Mouse (Mus musculus): Measurements from ENCODE around the gene Bmp8b. TPM values are rescaled to one million over a fixed set of nuclear protein-coding genes. Genes with fewer than 3 reads are reported as not detected.
"Not testable (repeated sequence)": the region's sequence is repeated elsewhere in the genome, so short reads cannot be mapped to it uniquely, and the experiment has no call there.

Bmp8b gene
- polyA plus RNA-seq, 1 experiment from 2014 or later = 0.13 TPM

- no peaks in the 10 kb centered on the region for H3K9me3 ChIP-seq
- H3K27me3 ChIP-seq = no peaks in the 10 kb centered on the region
- no peak for ATAC-seq
- no peaks in the 10 kb centered on the region for H3K36me3 ChIP-seq
- H3K4me3 ChIP-seq (replicated peaks) = no peak overlapping the region
- H3K4me1 ChIP-seq (replicated peaks) = 0 out of 2 replicates have a peak, but pooled peaks cover 5% of the 10 kb centered on the region
- 83% methylated on average over 2 of the region's 2 CpGs for WGBS
- no peak overlapping the region for H3K27ac ChIP-seq
- no peak overlapping the region for H3K4me2 ChIP-seq (replicated peaks)
- H3K9ac ChIP-seq (replicated peaks) = no peak overlapping the region
These were observed 19.7 kb upstream of the Bmp8b start for GRCm38 (mm10) chr4:123085290-123085689.

DNA sequence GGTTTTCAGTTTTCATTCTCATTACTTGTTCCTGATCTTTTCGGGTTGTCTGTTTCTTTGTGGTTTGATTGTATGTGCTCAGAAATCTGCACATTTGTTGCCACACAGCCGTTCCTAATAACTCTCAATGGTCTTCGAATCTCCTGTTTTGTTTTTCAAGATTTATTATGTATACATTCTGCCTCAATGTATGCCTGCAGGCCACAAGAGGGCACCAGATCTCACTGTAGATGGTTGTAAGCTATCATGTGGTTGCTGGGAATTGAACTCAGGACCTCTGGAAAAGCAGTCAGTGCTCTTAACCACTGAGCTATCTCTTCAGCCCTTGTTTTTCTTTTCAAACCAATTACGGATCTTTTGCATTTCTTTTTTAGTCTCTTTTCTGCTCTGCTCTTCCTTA, 18.6 kb upstream of the Bmp8b start:
- H3K27ac ChIP-seq = no peak overlapping the region
- no peak overlapping the region for H3K4me2 ChIP-seq (replicated peaks)
- 0 out of 2 replicates have a peak, but pooled peaks cover 5% of the 10 kb centered on the region for H3K4me1 ChIP-seq (replicated peaks)
- no peaks in the 10 kb centered on the region for H3K36me3 ChIP-seq
- no peak overlapping the region for H3K4me3 ChIP-seq (replicated peaks)
- H3K27me3 ChIP-seq = no peaks in the 10 kb centered on the region
- H3K9me3 ChIP-seq = no peaks in the 10 kb centered on the region
- WGBS = 94% methylated on average over 4 of the region's 4 CpGs
- no peak for ATAC-seq
- no peak overlapping the region for H3K9ac ChIP-seq (replicated peaks)

- Histone ChIP-seq H3K4me2 (replicated peaks) (no peak overlapping the region), H3K9ac (replicated peaks) (no peak overlapping the region), H3K27ac (no peak overlapping the region), H3K4me1 (replicated peaks) (no peaks in the 10 kb centered on the region), H3K9me3 (no peaks in the 10 kb centered on the region), H3K4me3 (replicated peaks) (no peak overlapping the region), H3K36me3 (no peaks in the 10 kb centered on the region), H3K27me3 (no peaks in the 10 kb centered on the region)
- no peak for ATAC-seq
- WGBS = 77% methylated on average over 5 of the region's 5 CpGs
These were observed 12.3 kb upstream of the Bmp8b start for GRCm38 (mm10) chr4:123092621-123093020.

GRCm38 (mm10) chr4:123093064-123093776, 11.7 kb upstream of the Bmp8b start:
- Histone ChIP-seq H3K9me3 (no peaks in the 10 kb centered on the region), H3K27me3 (no peaks in the 10 kb centered on the region), H3K4me3 (replicated peaks) (no peak overlapping the region), H3K4me1 (replicated peaks) (no peaks in the 10 kb centered on the region), H3K4me2 (replicated peaks) (no peak overlapping the region), H3K36me3 (no peaks in the 10 kb centered on the region), H3K9ac (replicated peaks) (no peak overlapping the region), H3K27ac (no peak overlapping the region)
- ATAC-seq = 0 out of 2 replicates have a peak, but pooled peaks have one; percentile 27
- 69% methylated on average over 17 of the region's 17 CpGs for WGBS

DNA sequence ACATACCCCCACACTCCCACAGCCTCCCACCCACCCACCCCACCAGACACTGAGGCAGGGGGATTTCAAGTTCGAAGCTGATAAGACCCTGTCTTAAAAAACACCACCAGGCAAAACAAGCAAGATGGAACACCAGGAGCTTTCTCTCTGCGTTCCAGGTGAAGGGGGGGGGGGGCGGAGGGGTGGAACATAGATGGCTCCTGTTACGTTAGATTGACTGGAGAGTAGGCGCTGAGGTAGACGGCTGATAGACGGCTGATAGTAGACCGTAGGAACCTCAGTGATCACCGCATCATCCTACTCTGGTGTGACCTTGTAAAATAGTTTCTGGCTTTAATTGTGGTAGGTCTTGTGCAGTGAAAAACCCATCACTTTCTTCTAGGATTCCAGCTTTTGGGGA, 11.1 kb upstream of the Bmp8b start:
- Histone ChIP-seq H3K4me3 (replicated peaks) (no peak overlapping the region), H3K27ac (no peak overlapping the region), H3K9me3 (no peaks in the 10 kb centered on the region), H3K27me3 (no peaks in the 10 kb centered on the region), H3K36me3 (no peaks in the 10 kb centered on the region), H3K4me1 (replicated peaks) (no peaks in the 10 kb centered on the region), H3K9ac (replicated peaks) (no peak overlapping the region), H3K4me2 (replicated peaks) (no peak overlapping the region)
- no peak for ATAC-seq
- WGBS = 75% methylated on average over 9 of the region's 9 CpGs

- 24% methylated on average over 24 of the region's 24 CpGs for WGBS
- no peak overlapping the region for H3K9ac ChIP-seq (replicated peaks)
- peaks cover 44% of the 10 kb centered on the region for H3K27me3 ChIP-seq
These were observed 456 bp downstream of the Bmp8b start for GRCm38 (mm10) chr4:123105451-123105790.

DNA sequence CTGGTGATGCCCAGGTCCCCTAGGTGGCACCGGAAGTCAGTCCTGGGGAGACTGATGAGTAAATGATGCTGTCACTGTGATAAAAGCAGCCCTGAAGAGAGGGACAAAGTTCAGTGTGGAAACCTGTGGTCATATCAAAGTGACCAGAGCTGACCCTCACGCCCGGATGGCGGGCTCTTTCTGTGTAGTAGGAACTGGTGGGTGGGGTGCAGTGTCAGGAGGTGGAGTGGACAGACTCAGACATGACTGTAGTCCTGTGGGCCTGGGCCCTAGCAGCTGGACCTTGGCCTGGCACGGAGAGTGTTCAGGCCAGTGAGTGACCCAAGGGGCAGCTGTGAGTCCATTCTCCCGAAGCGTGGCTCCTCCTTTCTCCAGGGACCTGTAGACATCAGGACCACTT, 964 bp downstream of the Bmp8b start:
- ATAC-seq; H3K4me2 ChIP-seq (replicated peaks); H3K9me3 ChIP-seq; H3K4me1 ChIP-seq (replicated peaks); H3K27ac ChIP-seq; H3K4me3 ChIP-seq (replicated peaks); H3K9ac ChIP-seq (replicated peaks); H3K36me3 ChIP-seq: not testable (repeated sequence)
- 89% methylated on average over 7 of the region's 7 CpGs for WGBS
- H3K27me3 ChIP-seq = peaks cover 44% of the 10 kb centered on the region

More at GRCm38 (mm10) chr4:123105451-123105790, 456 bp downstream of the Bmp8b start:
- H3K4me2 ChIP-seq (replicated peaks) = peak overlapping the region; percentile 50
- ATAC-seq = peak; percentile 49
- no peak overlapping the region for H3K27ac ChIP-seq
- H3K4me3 ChIP-seq (replicated peaks) = peak overlapping the region; percentile 34
- no peaks in the 10 kb centered on the region for H3K36me3 ChIP-seq
- no peaks in the 10 kb centered on the region for H3K9me3 ChIP-seq
- peaks cover 9% of the 10 kb centered on the region for H3K4me1 ChIP-seq (replicated peaks)

DNA sequence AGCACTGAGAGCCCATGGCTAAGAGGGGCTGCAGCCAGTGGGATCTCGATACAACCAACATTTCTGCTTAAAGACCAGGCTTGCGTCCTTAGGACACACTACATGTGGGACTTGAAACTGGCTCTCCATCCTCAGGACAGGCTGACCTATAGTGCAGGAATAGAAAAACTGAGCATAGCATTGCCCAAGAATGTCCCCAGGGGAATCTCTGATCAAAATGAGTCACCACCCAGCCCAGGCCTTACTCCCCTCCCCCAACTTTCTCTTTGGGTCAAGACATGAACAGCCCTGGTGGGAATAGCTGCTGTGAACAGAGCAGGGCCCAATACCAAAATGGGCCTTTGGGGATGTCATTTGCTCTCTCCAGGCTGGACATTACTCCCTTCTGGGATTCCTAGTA, 1.9 kb downstream of the Bmp8b start:
- Histone ChIP-seq H3K27ac (no peak overlapping the region), H3K4me3 (replicated peaks) (no peak overlapping the region), H3K4me1 (replicated peaks) (peaks cover 9% of the 10 kb centered on the region), H3K9me3 (no peaks in the 10 kb centered on the region), H3K4me2 (replicated peaks) (no peak overlapping the region), H3K36me3 (no peaks in the 10 kb centered on the region), H3K9ac (replicated peaks) (no peak overlapping the region), H3K27me3 (peaks cover 44% of the 10 kb centered on the region)
- 94% methylated on average over 2 of the region's 2 CpGs for WGBS
- no peak for ATAC-seq

- H3K4me3 ChIP-seq (replicated peaks) = no peak overlapping the region
- peaks cover 41% of the 10 kb centered on the region for H3K27me3 ChIP-seq
- H3K27ac ChIP-seq = no peak overlapping the region
- WGBS = 94% methylated on average over 5 of the region's 5 CpGs
- no peak overlapping the region for H3K4me2 ChIP-seq (replicated peaks)
- no peak for ATAC-seq
- no peak overlapping the region for H3K9ac ChIP-seq (replicated peaks)
- H3K4me1 ChIP-seq (replicated peaks) = peaks cover 9% of the 10 kb centered on the region
- no peaks in the 10 kb centered on the region for H3K36me3 ChIP-seq
- no peaks in the 10 kb centered on the region for H3K9me3 ChIP-seq
These were observed 3.1 kb downstream of the Bmp8b start for GRCm38 (mm10) chr4:123108056-123108455.

DNA sequence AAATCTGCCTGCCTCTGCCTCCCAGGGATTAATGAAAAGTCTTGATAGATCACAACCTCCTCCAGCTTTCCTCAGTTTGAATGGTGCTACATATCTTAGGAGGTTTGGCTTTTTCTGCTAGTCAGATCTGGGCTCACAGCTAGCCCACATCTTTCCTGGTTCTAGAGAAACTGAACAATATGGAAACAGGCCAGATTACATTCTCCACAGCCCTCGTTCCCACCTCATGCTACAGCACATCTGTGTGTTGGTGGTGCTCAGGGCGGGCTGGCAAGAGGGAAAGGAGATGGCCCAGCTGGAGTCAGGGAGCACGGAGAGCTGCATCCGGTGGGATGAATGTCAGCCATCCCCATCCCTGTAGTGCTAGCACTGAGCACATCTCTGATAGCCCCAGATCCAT, 5.8 kb downstream of the Bmp8b start:
- H3K27ac ChIP-seq = no peak overlapping the region
- H3K9ac ChIP-seq (replicated peaks) = no peak overlapping the region
- peaks cover 17% of the 10 kb centered on the region for H3K27me3 ChIP-seq
- H3K9me3 ChIP-seq = no peaks in the 10 kb centered on the region
- no peak for ATAC-seq
- no peak overlapping the region for H3K4me2 ChIP-seq (replicated peaks)
- H3K4me3 ChIP-seq (replicated peaks) = no peak overlapping the region
- no peaks in the 10 kb centered on the region for H3K4me1 ChIP-seq (replicated peaks)
- 88% methylated on average over 4 of the region's 4 CpGs for WGBS
- H3K36me3 ChIP-seq = no peaks in the 10 kb centered on the region

DNA sequence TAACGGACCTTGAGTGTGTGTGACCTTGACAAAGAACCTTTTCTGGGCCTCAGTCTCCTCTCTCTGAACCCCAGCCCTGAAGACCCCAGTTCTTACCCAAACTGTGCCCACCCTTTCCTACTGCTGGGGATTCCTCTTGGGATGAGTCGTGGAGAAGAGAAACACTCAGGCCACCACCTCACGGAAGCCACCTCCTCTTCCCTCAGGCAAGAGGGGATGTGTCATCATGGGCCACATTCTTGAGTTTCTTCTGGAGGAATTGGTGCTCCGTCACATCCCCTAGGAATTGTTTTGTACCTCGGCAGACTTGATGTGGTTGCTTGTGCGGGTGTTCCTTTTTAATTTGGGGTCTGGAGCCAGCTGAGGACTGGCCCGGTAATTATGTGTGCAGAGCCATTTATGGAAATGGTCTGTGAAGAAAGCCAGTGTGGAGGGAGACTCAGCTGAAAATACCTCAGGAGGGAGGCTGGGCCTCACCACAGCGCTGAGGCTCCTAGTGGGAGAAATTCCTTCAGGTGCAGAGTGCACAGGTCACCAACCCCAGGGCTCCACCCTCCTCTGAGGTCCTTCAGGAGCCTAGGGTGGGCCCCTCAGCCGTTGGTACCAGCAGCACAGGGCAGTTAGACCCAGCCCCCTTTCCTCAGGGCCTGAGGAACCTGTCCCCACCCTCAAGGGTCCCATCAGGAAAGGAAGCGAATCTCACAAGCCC, 6.5 kb downstream of the Bmp8b start:
- not testable (repeated sequence) for H3K27ac ChIP-seq; H3K4me2 ChIP-seq (replicated peaks); H3K4me3 ChIP-seq (replicated peaks); H3K9ac ChIP-seq (replicated peaks); ATAC-seq; H3K36me3 ChIP-seq; H3K9me3 ChIP-seq; H3K4me1 ChIP-seq (replicated peaks)
- WGBS = 82% methylated on average over 10 of the region's 10 CpGs
- H3K27me3 ChIP-seq = peaks cover 14% of the 10 kb centered on the region

DNA sequence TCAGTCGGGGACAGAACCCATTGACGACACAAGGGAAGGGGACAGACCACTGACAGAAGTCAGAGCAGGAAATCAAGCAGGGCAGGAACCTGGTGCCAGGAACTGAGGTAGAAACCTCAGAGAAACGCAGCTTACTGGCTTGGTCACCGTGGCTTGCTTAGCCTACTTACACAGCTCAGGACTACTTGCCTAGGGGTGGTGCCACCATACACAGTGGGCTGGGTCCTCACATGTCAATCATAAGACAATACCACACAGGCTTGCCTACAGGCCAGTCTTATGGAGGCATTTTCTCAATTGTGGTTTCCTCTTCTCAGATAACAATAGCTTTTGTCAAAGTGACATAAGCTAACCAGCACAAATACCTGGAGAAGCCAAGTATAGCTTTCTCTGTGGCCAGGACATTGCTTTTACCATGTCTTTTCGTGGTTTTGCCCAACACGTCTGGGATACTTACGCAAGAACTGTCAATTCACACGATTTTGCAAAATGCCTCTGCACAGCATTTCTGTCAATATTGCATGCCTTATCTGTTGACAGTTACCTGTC, 7.3 kb downstream of the Bmp8b start:
- Histone ChIP-seq H3K27me3 (peaks cover 6% of the 10 kb centered on the region), H3K4me2 (replicated peaks) (no peak overlapping the region), H3K27ac (no peak overlapping the region), H3K4me3 (replicated peaks) (no peak overlapping the region), H3K9ac (replicated peaks) (no peak overlapping the region), H3K4me1 (replicated peaks) (0 out of 2 replicates have a peak, but pooled peaks cover 4% of the 10 kb centered on the region), H3K9me3 (no peaks in the 10 kb centered on the region), H3K36me3 (no peaks in the 10 kb centered on the region)
- WGBS = 77% methylated on average over 8 of the region's 8 CpGs
- no peak for ATAC-seq

All from midbrain, embryonic 13.5 days (tissue).